Mouse (Mus musculus): ENCODE measurements at regions not wholly inside any gene's neighbourhood (a gene's known extent, or its start where the extent isn't known, plus 50 kb on each side); places are given as distances from the start of the nearest gene placed in this dataset.
"Not testable (repeated sequence)": the region's sequence is repeated elsewhere in the genome, so short reads cannot be mapped to it uniquely, and the experiment has no call there.

- no peak for DNase-seq
Observed at GRCm38 (mm10) chrX:63991127-63991526, 160.9 kb downstream of the Gm6760 start.

GRCm38 (mm10) chrX:63972386-63972785 lies 179.6 kb downstream of the Gm6760 start:
- intact Hi-C loops (cut with DNase I); DNase-seq: not testable (repeated sequence)

More at GRCm38 (mm10) chrX:63991127-63991526, 160.9 kb downstream of the Gm6760 start:
- intact Hi-C loops (cut with DNase I): loop anchor here (5.0 kb wide), 1 partner anchor 286 kb away; the partner anchor contains the start of gene Slitrk4
